Mouse (Mus musculus): ENCODE measurements at regions not wholly inside any gene's neighbourhood (a gene's known extent, or its start where the extent isn't known, plus 50 kb on each side); places are given as distances from the start of the nearest gene placed in this dataset.

DNA sequence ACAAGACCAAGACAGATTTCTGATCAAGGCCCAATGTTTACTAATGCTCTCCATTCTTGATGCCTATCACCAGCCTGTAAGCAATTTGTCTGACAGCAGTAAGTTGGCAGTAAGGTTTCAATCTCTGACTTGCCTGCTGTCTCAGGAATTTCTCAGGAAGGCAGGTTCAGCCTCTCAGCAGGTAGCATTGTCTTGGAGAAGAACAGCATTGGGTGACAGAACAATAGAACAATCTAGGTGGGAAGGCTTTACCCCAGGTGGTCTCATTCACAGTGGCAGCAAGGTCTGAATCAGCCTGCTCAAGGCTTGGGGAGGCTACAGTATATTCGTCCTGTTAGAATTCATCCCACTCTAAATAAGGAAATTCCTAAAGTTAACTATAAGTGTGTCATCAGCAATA, 81.2 kb upstream of the Chordc1 start:
- no peak overlapping the region for H3K4me3 ChIP-seq
- no peak for TF ChIP-seq CTCF (IDR thresholded peaks at IDR 0.05)
- DNase-seq = no peak
- H3K27ac ChIP-seq = no peak overlapping the region
- intact Hi-C loops (cut with DNase I) = no loop called here

DNA sequence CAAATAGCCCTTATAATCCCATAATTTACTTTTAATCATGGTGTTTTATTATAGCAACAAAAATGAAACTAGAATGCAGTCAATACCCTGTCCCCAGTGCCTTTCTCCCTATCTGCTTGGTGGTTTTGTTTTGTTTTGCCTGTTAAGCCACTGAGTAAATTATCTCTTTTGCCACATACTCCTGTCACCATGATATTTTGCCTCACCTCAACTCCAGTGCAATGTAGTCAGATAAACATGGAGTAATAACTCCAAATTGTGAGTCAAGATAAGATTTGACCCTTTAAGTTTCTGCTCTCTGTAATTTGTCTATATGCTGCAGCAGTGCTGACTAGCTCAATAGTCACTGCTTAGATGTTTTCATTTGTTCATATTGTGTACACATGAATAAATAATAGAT, 65.3 kb upstream of the Chordc1 start:
- no peak for TF ChIP-seq CTCF (IDR thresholded peaks at IDR 0.05)
- Histone ChIP-seq H3K4me3 (no peak overlapping the region), H3K27ac (no peak overlapping the region)
- DNase-seq = no peak
- intact Hi-C loops (cut with DNase I) = no loop called here

DNA sequence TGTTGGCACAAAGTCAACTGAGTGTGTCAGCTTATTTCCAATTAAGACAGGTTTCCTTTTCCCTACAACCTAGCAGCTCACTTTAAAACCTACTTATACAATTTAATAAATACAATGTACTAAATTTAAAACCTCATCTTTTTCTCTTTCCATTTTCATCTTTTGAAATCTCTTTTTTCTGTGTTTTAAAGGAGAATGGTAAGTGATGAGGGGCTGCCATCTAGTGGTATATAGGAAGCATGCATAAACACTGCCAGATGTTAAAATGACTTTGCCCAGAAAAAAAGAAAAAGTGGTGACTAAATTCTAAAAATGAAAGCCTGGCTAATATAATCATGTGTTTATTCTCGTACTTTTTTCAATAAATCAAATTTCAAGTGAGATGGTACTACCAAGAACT, 62.0 kb upstream of the Chordc1 start:
- DNase-seq = no peak
- H3K4me3 ChIP-seq = no peak overlapping the region
- intact Hi-C loops (cut with DNase I) = no loop called here
- no peak overlapping the region for H3K27ac ChIP-seq
- TF ChIP-seq CTCF (IDR thresholded peaks at IDR 0.05) = peak; percentile 34

Data from gastrocnemius, adult 2 months (tissue).